In the genomic region with DNA sequence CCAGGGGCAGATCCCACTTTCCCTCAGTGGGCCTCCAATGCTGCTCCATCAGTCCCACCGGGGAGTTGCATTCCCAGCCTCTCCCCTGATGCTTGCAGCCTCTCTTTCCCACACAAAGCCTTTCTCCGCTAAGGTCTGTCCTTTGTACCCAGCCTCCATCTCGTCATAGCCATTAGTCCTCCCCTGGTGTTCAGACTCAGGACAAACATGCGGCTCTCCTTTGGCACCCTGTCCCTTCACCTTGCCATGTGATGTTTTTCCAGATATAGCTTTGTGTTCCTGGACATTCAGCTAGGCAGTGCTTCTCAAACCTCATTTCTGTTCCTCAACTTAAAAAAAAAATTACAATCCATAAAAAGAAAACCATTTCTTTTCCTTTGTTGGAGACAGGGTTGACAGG, we compare ENCODE assay signal across 30 mouse cellular contexts. TPM values are rescaled to one million over a fixed set of nuclear protein-coding genes. Genes with fewer than 3 reads are reported as not detected.
DNase-seq lines count a peak whose midpoint lies in the region; ATAC-seq and TF ChIP-seq lines count a peak whose summit lies in the region.
"Had no signal": no experiment of that assay in that cellular context is flagged by ENCODE, and none has a peak within 500 bp of the region (broad histone marks: within the 10 kb centered on the region; RNA-seq: fewer than 3 reads in every experiment).

No protein-coding gene starts in this region.

- TF ChIP-seq CTCF in intestine, postnatal 0 days (IDR thresholded peaks at IDR 0.05; ENCODE audit: low read depth) = peak; percentile 13; the same call in 1 of the 2 replicates
- TF ChIP-seq CTCF in liver, postnatal 0 days (IDR thresholded peaks at IDR 0.05; ENCODE audit: low read depth) = no peak

- TF ChIP-seq EP300 in liver, postnatal 0 days (IDR thresholded peaks at IDR 0.05; ENCODE audit: low read depth) = no peak

- H3K4me3 ChIP-seq in intestine, postnatal 0 days (ENCODE audit: low read depth, low read length) = no peak overlapping the region
- no peak overlapping the region for H3K4me3 ChIP-seq in intestine, embryonic 15.5 days (replicated peaks)
- H3K4me3 ChIP-seq in liver, embryonic 12.5 days = no peak overlapping the region
- H3K4me3 ChIP-seq in liver, postnatal 0 days (ENCODE audit: low read depth, low read length) = no peak overlapping the region
- no peak overlapping the region for H3K4me3 ChIP-seq in forebrain, embryonic 10.5 days
- H3K4me3 ChIP-seq: embryonic facial prominence, embryonic 10.5 days; embryonic facial prominence, embryonic 13.5 days; erythroblast, embryonic 14.5 days; forebrain, embryonic 13.5 days; heart, adult 2 months; heart, embryonic 10.5 days; heart, embryonic 13.5 days had no signal

- no peak overlapping the region for H3K27ac ChIP-seq in intestine, postnatal 0 days (ENCODE audit: low read depth, low read length)
- H3K27ac ChIP-seq in intestine, embryonic 15.5 days = no peak overlapping the region
- peak overlapping the region; percentile 41 for H3K27ac ChIP-seq in liver, embryonic 12.5 days
- H3K27ac ChIP-seq in liver, postnatal 0 days (ENCODE audit: low read depth) = peak overlapping the region; percentile 83
- H3K27ac ChIP-seq in forebrain, embryonic 10.5 days = no peak overlapping the region
- H3K27ac ChIP-seq: embryonic facial prominence, embryonic 10.5 days; embryonic facial prominence, embryonic 13.5 days; forebrain, embryonic 13.5 days; heart, adult 2 months; heart, embryonic 10.5 days; heart, embryonic 13.5 days had no signal

- no peak for DNase-seq in liver
- no peak for DNase-seq in liver, postnatal 0 days
- no peak for DNase-seq in forebrain, embryonic 10.5 days (ENCODE audit: extremely low spot score, low spot score)
- DNase-seq in urinary bladder, postnatal 36 days (ENCODE audit: low spot score in 2 of 2) = no peak
- DNase-seq: adrenal gland, adult 8-10 months; adrenal gland, postnatal 25 days; cerebellum, adult 11-12 months; cerebellum, adult 8-10 months; cerebellum, postnatal 10 days; cerebellum, postnatal 36 days; embryo, embryonic 11 days; gastrocnemius, postnatal 10 days; gastrocnemius, postnatal 36 days; heart, adult 2 months; heart, postnatal 14 days; heart, postnatal 4 days had no signal

- ATAC-seq in intestine, postnatal 0 days = no peak
- no peak for ATAC-seq in intestine, embryonic 15.5 days
- ATAC-seq in liver, embryonic 12.5 days = no peak
- ATAC-seq in liver, postnatal 0 days = peak; percentile 67
- ATAC-seq: activated CD4-positive, CD25-positive, alpha-beta regulatory T cell, adult 4 months; forebrain, embryonic 13.5 days; forebrain, embryonic 16.5 days had no signal

- WGBS in intestine, postnatal 0 days = 52% methylated on average over 4 of the region's 4 CpGs
- 67% methylated on average over 4 of the region's 4 CpGs for WGBS in intestine, embryonic 15.5 days
- WGBS in liver, embryonic 12.5 days (ENCODE audit: insufficient replicate concordance) = 68% methylated on average over 4 of the region's 4 CpGs
- 60% methylated on average over 4 of the region's 4 CpGs for WGBS in liver, postnatal 0 days (ENCODE audit: insufficient replicate concordance)
- 44% methylated on average over 4 of the region's 4 CpGs for WGBS in forebrain, embryonic 10.5 days

- H3K9me3 ChIP-seq in intestine, postnatal 0 days (ENCODE audit: control insufficient read depth) = no peaks in the 10 kb centered on the region
- H3K9me3 ChIP-seq in intestine, embryonic 15.5 days = no peaks in the 10 kb centered on the region
- no peaks in the 10 kb centered on the region for H3K9me3 ChIP-seq in liver, embryonic 12.5 days (replicated peaks)
- no peaks in the 10 kb centered on the region for H3K9me3 ChIP-seq in liver, postnatal 0 days (ENCODE audit: low read length)
- no peaks in the 10 kb centered on the region for H3K9me3 ChIP-seq in forebrain, embryonic 10.5 days
- H3K9me3 ChIP-seq: embryonic facial prominence, embryonic 10.5 days; embryonic facial prominence, embryonic 13.5 days; forebrain, embryonic 13.5 days; heart, embryonic 10.5 days; heart, embryonic 13.5 days had no signal

- no peaks in the 10 kb centered on the region for H3K4me1 ChIP-seq in intestine, postnatal 0 days (replicated peaks; ENCODE audit: control insufficient read depth, insufficient read depth, low read length)
- H3K4me1 ChIP-seq in intestine, embryonic 15.5 days (replicated peaks) = no peaks in the 10 kb centered on the region
- peaks cover 70% of the 10 kb centered on the region for H3K4me1 ChIP-seq in liver, embryonic 12.5 days
- peaks cover 32% of the 10 kb centered on the region for H3K4me1 ChIP-seq in liver, postnatal 0 days (ENCODE audit: insufficient read depth)
- H3K4me1 ChIP-seq in forebrain, embryonic 10.5 days = peaks cover 11% of the 10 kb centered on the region
- H3K4me1 ChIP-seq: forebrain, embryonic 13.5 days had no signal

- peaks cover 8% of the 10 kb centered on the region; the same call in 1 of the 2 replicates for H3K36me3 ChIP-seq in intestine, postnatal 0 days (ENCODE audit: control insufficient read depth, insufficient read depth)
- H3K36me3 ChIP-seq in intestine, embryonic 15.5 days = no peaks in the 10 kb centered on the region
- H3K36me3 ChIP-seq in liver, embryonic 12.5 days = peaks cover 74% of the 10 kb centered on the region
- H3K36me3 ChIP-seq in liver, postnatal 0 days (replicated peaks; ENCODE audit: insufficient read depth, low read length) = peaks cover 22% of the 10 kb centered on the region
- H3K36me3 ChIP-seq in forebrain, embryonic 10.5 days (replicated peaks) = no peaks in the 10 kb centered on the region
- H3K36me3 ChIP-seq: embryonic facial prominence, embryonic 10.5 days; embryonic facial prominence, embryonic 13.5 days had no signal

- no peaks in the 10 kb centered on the region for H3K27me3 ChIP-seq in intestine, postnatal 0 days (replicated peaks; ENCODE audit: control insufficient read depth, insufficient read depth, low read length)
- no peaks in the 10 kb centered on the region for H3K27me3 ChIP-seq in intestine, embryonic 15.5 days (replicated peaks)
- no peaks in the 10 kb centered on the region for H3K27me3 ChIP-seq in liver, embryonic 12.5 days (replicated peaks)
- no peaks in the 10 kb centered on the region for H3K27me3 ChIP-seq in liver, postnatal 0 days (ENCODE audit: insufficient read depth, low read length)
- no peaks in the 10 kb centered on the region for H3K27me3 ChIP-seq in forebrain, embryonic 10.5 days (ENCODE audit: poor library complexity, severe bottlenecking)
- H3K27me3 ChIP-seq: embryonic facial prominence, embryonic 13.5 days; forebrain, embryonic 13.5 days; heart, embryonic 13.5 days had no signal

- no peak overlapping the region for H3K4me2 ChIP-seq in intestine, postnatal 0 days (replicated peaks; ENCODE audit: low read depth)
- H3K4me2 ChIP-seq in intestine, embryonic 15.5 days (replicated peaks) = no peak overlapping the region
- H3K4me2 ChIP-seq in liver, embryonic 12.5 days = no peak overlapping the region
- no peak overlapping the region for H3K4me2 ChIP-seq in liver, postnatal 0 days (ENCODE audit: low read depth, low read length)
- H3K4me2 ChIP-seq: embryonic facial prominence, embryonic 13.5 days; forebrain, embryonic 13.5 days; heart, embryonic 13.5 days had no signal

- H3K9ac ChIP-seq in intestine, postnatal 0 days (ENCODE audit: low read depth, low read length) = no peak overlapping the region
- H3K9ac ChIP-seq in intestine, embryonic 15.5 days = no peak overlapping the region
- H3K9ac ChIP-seq in liver, embryonic 12.5 days = 0 out of 2 replicates have a peak overlapping the region, but pooled peaks have one; percentile 27
- no peak overlapping the region for H3K9ac ChIP-seq in liver, postnatal 0 days (replicated peaks)
- H3K9ac ChIP-seq: embryonic facial prominence, embryonic 13.5 days; forebrain, embryonic 13.5 days; heart, embryonic 13.5 days had no signal

RNA-seq across cellular contexts. Expression of a gene that starts 39.3 kb away (rescaled TPM):
- polyA plus RNA-seq in intestine, postnatal 0 days (2015; fragmentation: Nextera tagmentation; extraction: Ambion mirVana) = 20.9 and 21.7 TPM in 2 replicates
- 36.3 and 42.0 TPM in 2 replicates for polyA plus RNA-seq in intestine, embryonic 15.5 days (2015; fragmentation: Nextera tagmentation; extraction: Ambion mirVana)
- polyA plus RNA-seq in liver, embryonic 12.5 days (2016; fragmentation: Nextera tagmentation; extraction: Ambion mirVana) = 36.3 and 37.5 TPM in 2 replicates
- 15.4 and 17.1 TPM in 2 replicates for polyA plus RNA-seq in liver, postnatal 0 days (2015; fragmentation: Nextera tagmentation; extraction: Ambion mirVana)
- polyA plus RNA-seq in forebrain, embryonic 10.5 days (2016; fragmentation: Nextera tagmentation; extraction: Ambion mirVana) = 23.3 and 25.4 TPM in 2 replicates

RNA-seq across cellular contexts. Expression of a gene that starts 39.3 kb away (rescaled TPM):
- polyA plus RNA-seq in intestine, postnatal 0 days (2015; fragmentation: Nextera tagmentation; extraction: Ambion mirVana) = 62.8 and 78.9 TPM in 2 replicates
- 45.1 and 58.0 TPM in 2 replicates for polyA plus RNA-seq in intestine, embryonic 15.5 days (2015; fragmentation: Nextera tagmentation; extraction: Ambion mirVana)
- polyA plus RNA-seq in liver, embryonic 12.5 days (2016; fragmentation: Nextera tagmentation; extraction: Ambion mirVana) = 116 and 120 TPM in 2 replicates
- 94.2 and 108 TPM in 2 replicates for polyA plus RNA-seq in liver, postnatal 0 days (2015; fragmentation: Nextera tagmentation; extraction: Ambion mirVana)
- polyA plus RNA-seq in forebrain, embryonic 10.5 days (2016; fragmentation: Nextera tagmentation; extraction: Ambion mirVana) = 3.5 and 7.6 TPM in 2 replicates

RNA-seq across cellular contexts. Expression of a gene that starts 40.4 kb away (rescaled TPM):
- not detected in 2 replicates for polyA plus RNA-seq in intestine, postnatal 0 days (2015; fragmentation: Nextera tagmentation; extraction: Ambion mirVana)
- polyA plus RNA-seq in intestine, embryonic 15.5 days (2015; fragmentation: Nextera tagmentation; extraction: Ambion mirVana) = not detected in 2 replicates
- polyA plus RNA-seq in liver, embryonic 12.5 days (2016; fragmentation: Nextera tagmentation; extraction: Ambion mirVana) = 0.10 TPM in 1 of 2 replicates, not detected in the other
- polyA plus RNA-seq in liver, postnatal 0 days (2015; fragmentation: Nextera tagmentation; extraction: Ambion mirVana) = 0.11 and 0.13 TPM in 2 replicates
- polyA plus RNA-seq in forebrain, embryonic 10.5 days (2016; fragmentation: Nextera tagmentation; extraction: Ambion mirVana) = 0.11 TPM in 1 of 2 replicates, not detected in the other
- polyA plus RNA-seq: activated CD4-positive, CD25-positive, alpha-beta regulatory T cell, adult 4 months; brain, embryonic 14.5 days; embryonic facial prominence, embryonic 10.5 days; embryonic facial prominence, embryonic 13.5 days; forebrain, embryonic 13.5 days; forebrain, embryonic 16.5 days; heart, adult 2 months; heart, embryonic 10.5 days; heart, embryonic 13.5 days; heart, embryonic 16.5 days; hindbrain, embryonic 11.5 days had no signal

Comparison
In these comparisons a context has a peak if more than half of its experiments do, and no peak if none do; other contexts are left out.
1. H3K27ac ChIP-seq: peak in liver, embryonic 12.5 days (single experiment) and liver, postnatal 0 days (single experiment); none in intestine, postnatal 0 days (single experiment), intestine, embryonic 15.5 days (single experiment) and forebrain, embryonic 10.5 days (single experiment).